Mouse (Mus musculus): ENCODE data around the gene Itpk1.

- TF ChIP-seq CTCF (IDR thresholded peaks at IDR 0.05; ENCODE audit: borderline replicate concordance, extremely low read depth, insufficient read depth, insufficient read length) (no peak), POLR2A (IDR thresholded peaks at IDR 0.05; ENCODE audit: borderline replicate concordance, extremely low read depth, insufficient read depth, insufficient read length, poor library complexity, severe bottlenecking) (no peak)
These were observed 88.5 kb downstream of the Itpk1 start for GRCm38 (mm10) chr12:102616201-102616600.
